Mouse (Mus musculus) lung, postnatal 25 days (tissue): ENCODE data around the gene Mmp20.

Experiments
- DNase-seq: peaks from one replicate; pipeline ENCODE4 v3.0.0; 2022; ENCODE audit warnings: low spot score

Gene Mmp20

DNA sequence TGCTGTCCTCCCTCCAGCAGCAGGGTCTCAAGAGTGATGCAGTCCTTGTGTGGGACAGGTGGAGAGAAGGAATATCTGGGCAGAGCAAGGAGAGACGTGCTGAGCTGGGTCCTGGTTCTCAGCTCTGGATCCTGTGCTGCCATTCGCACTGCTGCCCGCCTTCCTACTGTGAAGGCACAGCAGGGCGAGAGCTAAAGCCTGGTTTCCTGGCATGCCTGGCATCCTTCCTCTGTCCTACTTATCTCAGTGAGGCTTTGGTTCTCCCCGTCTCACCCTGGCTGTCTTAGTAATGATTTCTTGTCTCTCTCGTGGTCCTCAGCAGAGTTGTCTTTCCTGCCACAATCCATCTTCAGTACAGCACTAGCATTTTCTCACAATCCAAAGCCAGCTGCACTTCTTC is 61.8 kb downstream of the Mmp20 start:
- DNase-seq, result no peak

- no peak for DNase-seq
Measured at GRCm38 (mm10) chr9:7691790-7692189, 63.8 kb downstream of the Mmp20 start, which contains the start of gene Mmp7. TSS of gene Mmp7 (plus strand) at chr9:7692090.

GRCm38 (mm10) chr9:7693961-7694360 is 65.9 kb downstream of the Mmp20 start:
- DNase-seq, result no peak

DNA sequence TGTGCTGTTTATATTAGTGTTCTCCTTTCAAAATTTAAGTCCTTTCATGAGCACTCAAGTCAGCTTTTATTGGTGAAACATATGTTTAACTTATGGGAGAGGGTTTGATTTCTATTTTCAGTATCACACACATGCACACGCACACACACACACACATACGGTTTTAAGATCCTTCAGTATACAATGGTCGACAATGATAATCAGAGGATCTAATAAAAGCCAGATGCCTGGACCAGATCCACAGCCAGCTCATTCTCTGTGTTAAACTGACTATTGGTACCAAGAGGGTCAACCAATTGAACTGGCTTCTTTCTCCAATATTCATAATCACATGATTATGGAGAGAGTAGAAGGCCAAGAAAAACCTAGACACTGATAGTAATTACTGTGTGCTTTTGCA is 67.6 kb downstream of the Mmp20 start:
- DNase-seq, result no peak

GRCm38 (mm10) chr9:7708698-7709097 is 80.7 kb downstream of the Mmp20 start:
- peak; percentile 8 for DNase-seq

DNA sequence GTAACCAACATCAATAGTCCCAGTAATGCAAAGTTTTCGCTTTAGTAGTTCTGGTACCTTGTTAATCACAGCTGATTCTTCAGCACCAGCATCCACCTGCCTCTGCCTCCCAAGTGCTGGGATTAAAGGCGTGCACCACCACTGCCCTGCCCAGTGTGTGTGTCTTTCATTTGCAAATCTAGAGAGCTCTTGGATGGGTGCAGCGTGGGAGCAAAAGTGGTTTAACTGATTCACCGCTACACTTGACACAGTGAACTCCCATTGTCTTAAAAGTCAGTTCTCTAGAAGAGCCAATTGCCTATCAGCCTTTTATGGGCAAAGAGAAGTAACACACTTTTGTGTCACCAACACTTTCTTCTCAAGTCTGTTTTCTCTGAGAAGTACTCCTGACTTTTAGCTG is 83.2 kb downstream of the Mmp20 start:
- no peak for DNase-seq

GRCm38 (mm10) chr9:7714062-7714907 is 86.3 kb downstream of the Mmp20 start:
- DNase-seq, result peak; percentile 50

DNA sequence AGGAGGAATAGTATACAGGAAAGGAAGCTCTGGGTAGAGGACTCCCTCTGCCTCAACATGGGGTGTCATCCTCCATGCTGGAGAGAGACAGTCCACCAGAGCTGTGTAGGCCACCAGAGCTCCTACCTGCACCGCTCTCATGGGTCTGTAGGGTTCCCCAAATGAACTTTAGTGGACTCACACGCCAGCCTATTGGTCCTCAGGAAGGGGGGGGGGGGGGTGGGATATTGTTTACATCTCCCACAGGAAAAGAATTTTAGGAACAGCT is 86.8 kb downstream of the Mmp20 start:
- no peak for DNase-seq

DNA sequence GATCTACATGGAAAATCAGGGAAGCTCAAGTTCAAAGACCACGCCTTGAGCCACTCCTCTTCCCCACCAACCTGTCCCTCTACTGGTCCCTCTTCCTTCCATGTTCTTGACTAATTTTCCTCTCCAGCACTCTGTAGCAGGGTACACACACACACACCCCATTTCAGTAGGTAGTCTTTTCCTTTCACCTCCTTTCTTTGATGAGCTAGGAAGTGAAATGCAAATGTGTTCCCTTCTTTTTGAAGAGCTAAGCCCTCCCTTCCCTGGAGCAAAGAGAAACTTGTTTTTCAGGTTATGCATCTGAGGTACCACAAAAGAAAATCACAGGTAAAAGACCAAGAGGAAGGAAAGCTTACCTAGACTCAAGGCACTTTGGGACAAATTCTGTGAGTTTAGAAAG is 93.5 kb downstream of the Mmp20 start:
- DNase-seq, result peak; percentile 16
